In the genomic region with DNA sequence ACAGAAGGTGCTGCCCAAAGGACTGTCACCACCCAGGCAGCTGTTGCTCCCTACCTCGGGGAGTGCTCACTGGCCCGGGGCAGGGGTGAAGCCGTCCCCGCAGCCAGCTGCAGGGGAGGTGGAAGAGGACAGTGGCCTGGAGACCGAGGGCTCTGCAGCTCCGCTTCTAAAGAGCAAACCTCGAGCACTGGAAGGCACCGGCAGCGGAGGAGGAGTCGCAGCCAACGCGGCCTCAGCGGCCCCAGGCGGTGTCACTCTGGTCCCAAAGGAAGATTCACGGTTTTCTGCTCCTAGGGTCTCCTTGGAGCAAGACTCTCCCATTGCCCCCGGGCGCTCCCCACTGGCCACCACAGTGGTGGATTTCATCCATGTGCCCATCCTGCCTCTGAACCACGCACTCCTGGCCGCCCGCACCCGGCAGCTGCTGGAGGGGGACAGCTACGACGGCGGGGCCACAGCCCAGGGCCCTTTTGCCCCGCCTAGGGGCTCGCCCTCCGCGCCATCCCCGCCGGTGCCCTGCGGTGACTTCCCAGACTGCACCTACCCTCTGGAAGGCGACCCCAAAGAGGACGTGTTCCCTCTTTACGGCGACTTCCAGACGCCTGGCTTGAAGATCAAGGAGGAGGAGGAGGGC, we compare ENCODE assay signal across 9 mouse cellular contexts. TPM values are rescaled to one million over a fixed set of nuclear protein-coding genes. Genes with fewer than 3 reads are reported as not detected.
DNase-seq lines count a peak whose midpoint lies in the region; ATAC-seq and TF ChIP-seq lines count a peak whose summit lies in the region.
"Had no signal": no experiment of that assay in that cellular context is flagged by ENCODE, and none has a peak within 500 bp of the region (broad histone marks: within the 10 kb centered on the region; RNA-seq: fewer than 3 reads in every experiment).

No protein-coding gene starts in this region.

- DNase-seq in kidney, adult 18-20 months = peak; percentile 23
- DNase-seq in kidney, adult 11 months = no peak
- DNase-seq in cerebellum, postnatal 25 days = peak; percentile 41 to 50
- DNase-seq in frontal cortex, postnatal 25 days (ENCODE audit: low spot score in 2 of 2) = peak; percentile 11 to 19
- no peak for DNase-seq in liver, embryonic 13.5 days
- no peak for DNase-seq in thymus, postnatal 36 days

- H3K9ac ChIP-seq in kidney, embryonic 16.5 days (replicated peaks; ENCODE audit: low read length) = peak overlapping the region; percentile 69
- H3K9ac ChIP-seq in liver, embryonic 13.5 days = no peak overlapping the region

- TF ChIP-seq CTCF in olfactory bulb, adult 2 months (IDR thresholded peaks at IDR 0.05; ENCODE audit: insufficient read depth, low read depth, low read length) = no peak

- no peak for TF ChIP-seq POLR2A in olfactory bulb, adult 2 months (IDR thresholded peaks at IDR 0.05; ENCODE audit: insufficient read depth, low read depth, low read length)

- H3K36me3 ChIP-seq in kidney, embryonic 16.5 days (ENCODE audit: insufficient read depth, low read length) = no peaks in the 10 kb centered on the region
- H3K36me3 ChIP-seq in liver, embryonic 13.5 days = no peaks in the 10 kb centered on the region
- H3K36me3 ChIP-seq: G1E had no signal

- peaks cover 17% of the 10 kb centered on the region for H3K4me1 ChIP-seq in kidney, embryonic 16.5 days (ENCODE audit: insufficient read depth, low read length)
- H3K4me1 ChIP-seq in liver, embryonic 13.5 days (replicated peaks) = 0 out of 2 replicates have a peak, but pooled peaks cover 5% of the 10 kb centered on the region
- H3K4me1 ChIP-seq in olfactory bulb, adult 2 months (ENCODE audit: control insufficient read depth, insufficient read depth, low read length) = peaks cover 13% of the 10 kb centered on the region

- peak; percentile 67 for ATAC-seq in kidney, embryonic 16.5 days (ENCODE audit: low FRiP score, low TSS enrichment)
- ATAC-seq in liver, embryonic 13.5 days (ENCODE audit: low read depth) = no peak

- WGBS in kidney, embryonic 16.5 days = under 1% methylated on average over 34 of the region's 36 CpGs
- under 1% methylated on average over 35 of the region's 36 CpGs for WGBS in liver, embryonic 13.5 days (ENCODE audit: insufficient replicate concordance)
- under 1% methylated on average over 36 of the region's 36 CpGs for WGBS in olfactory bulb, adult 2 months

- H3K9me3 ChIP-seq in kidney, embryonic 16.5 days (ENCODE audit: low read length) = no peaks in the 10 kb centered on the region
- H3K9me3 ChIP-seq in liver, embryonic 13.5 days (replicated peaks) = no peaks in the 10 kb centered on the region

- peak overlapping the region; percentile 62 for H3K4me3 ChIP-seq in kidney, embryonic 16.5 days (ENCODE audit: low read length)
- peak overlapping the region; percentile 38 for H3K4me3 ChIP-seq in liver, embryonic 13.5 days (replicated peaks)
- peak overlapping the region; percentile 76 for H3K4me3 ChIP-seq in olfactory bulb, adult 2 months (ENCODE audit: insufficient read depth, low read depth, low read length)

- no peak overlapping the region for H3K27ac ChIP-seq in kidney, embryonic 16.5 days (ENCODE audit: low read length)
- H3K27ac ChIP-seq in liver, embryonic 13.5 days = no peak overlapping the region
- no peak overlapping the region; the same call in 1 of the 2 replicates for H3K27ac ChIP-seq in olfactory bulb, adult 2 months (ENCODE audit: insufficient read depth, low read depth, low read length)

- H3K27me3 ChIP-seq in kidney, embryonic 16.5 days (ENCODE audit: insufficient read depth, low read length) = peaks cover 30% of the 10 kb centered on the region
- H3K27me3 ChIP-seq in liver, embryonic 13.5 days = peaks cover 54% of the 10 kb centered on the region

- H3K4me2 ChIP-seq in kidney, embryonic 16.5 days (replicated peaks; ENCODE audit: low read depth, low read length) = peak overlapping the region; percentile 97
- peak overlapping the region; percentile 54 for H3K4me2 ChIP-seq in liver, embryonic 13.5 days

RNA-seq across cellular contexts. Expression of gene Pgr, which starts 1.5 kb away (rescaled TPM):
- 0.98 and 1.3 TPM in 2 replicates for polyA plus RNA-seq in kidney, embryonic 16.5 days (2015; fragmentation: Nextera tagmentation; extraction: Ambion mirVana)
- polyA plus RNA-seq in liver, embryonic 13.5 days (2015; fragmentation: Nextera tagmentation; extraction: Ambion mirVana) = not detected in 2 replicates
- polyA plus RNA-seq in olfactory bulb, adult 2 months (2012; ENCODE audit: insufficient read depth, insufficient read length, low replicate concordance, missing spikeins) = not detected in 2 replicates
- polyA plus RNA-seq: G1E had no signal

Comparison
In these comparisons a context has a peak if more than half of its experiments do, and no peak if none do; other contexts are left out.
1. DNase-seq: peak in kidney, adult 18-20 months (single experiment), cerebellum, postnatal 25 days (2 of 2) and frontal cortex, postnatal 25 days (2 of 2); none in kidney, adult 11 months (single experiment), liver, embryonic 13.5 days (single experiment) and thymus, postnatal 36 days (0 of 2).
2. Peak in every context shown above with its lines, with median percentiles within 50 percentile points of each other: H3K4me3 ChIP-seq.